Mouse (Mus musculus) 416B (cell line): ENCODE data around the gene Mesd.

Experiments used
- DNase-seq: peaks from one replicate; pipeline ENCODE4 v3.0.0; 2011; ENCODE audit warnings: low read depth

Gene Mesd

DNA sequence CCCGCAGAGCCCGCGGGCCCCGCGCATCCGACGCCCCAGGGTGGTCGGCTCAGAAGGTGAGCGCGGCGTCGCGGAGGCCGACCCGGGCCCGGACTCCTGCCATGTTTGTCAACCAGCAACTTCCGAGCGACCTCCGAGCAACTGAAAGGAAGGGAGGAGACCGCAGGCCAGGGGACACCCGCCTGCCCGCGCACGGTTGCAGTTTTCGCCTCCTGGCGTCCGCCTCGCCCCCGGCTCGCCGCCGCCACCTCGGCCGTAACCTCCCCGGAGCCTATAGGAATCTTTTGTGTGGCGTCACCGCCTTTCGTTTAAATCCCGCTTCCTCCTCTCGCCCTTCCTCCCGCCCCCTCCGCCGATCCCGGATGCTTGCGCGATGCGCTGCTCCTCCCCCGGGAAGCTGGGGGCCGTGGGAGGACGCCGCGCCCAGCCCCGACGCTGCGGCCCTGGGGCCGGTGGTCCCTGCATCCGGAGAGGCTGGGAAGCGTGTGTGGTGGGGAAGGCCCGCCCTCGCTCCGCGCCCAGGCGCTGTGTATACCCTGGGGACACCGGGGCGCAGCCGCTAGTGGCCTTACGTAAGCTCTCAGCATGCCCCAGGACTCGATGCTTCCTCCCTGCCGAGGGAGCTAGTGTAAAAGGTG is at the start of gene Mesd, which contains the start of gene Tlnrd1:
Mesd (plus strand) TSS at position 446 of the 638 bp plus-strand sequence.
Tlnrd1 (minus strand) TSS at position 285 of the 638 bp plus-strand sequence.
- peak; percentile 95 for DNase-seq

DNA sequence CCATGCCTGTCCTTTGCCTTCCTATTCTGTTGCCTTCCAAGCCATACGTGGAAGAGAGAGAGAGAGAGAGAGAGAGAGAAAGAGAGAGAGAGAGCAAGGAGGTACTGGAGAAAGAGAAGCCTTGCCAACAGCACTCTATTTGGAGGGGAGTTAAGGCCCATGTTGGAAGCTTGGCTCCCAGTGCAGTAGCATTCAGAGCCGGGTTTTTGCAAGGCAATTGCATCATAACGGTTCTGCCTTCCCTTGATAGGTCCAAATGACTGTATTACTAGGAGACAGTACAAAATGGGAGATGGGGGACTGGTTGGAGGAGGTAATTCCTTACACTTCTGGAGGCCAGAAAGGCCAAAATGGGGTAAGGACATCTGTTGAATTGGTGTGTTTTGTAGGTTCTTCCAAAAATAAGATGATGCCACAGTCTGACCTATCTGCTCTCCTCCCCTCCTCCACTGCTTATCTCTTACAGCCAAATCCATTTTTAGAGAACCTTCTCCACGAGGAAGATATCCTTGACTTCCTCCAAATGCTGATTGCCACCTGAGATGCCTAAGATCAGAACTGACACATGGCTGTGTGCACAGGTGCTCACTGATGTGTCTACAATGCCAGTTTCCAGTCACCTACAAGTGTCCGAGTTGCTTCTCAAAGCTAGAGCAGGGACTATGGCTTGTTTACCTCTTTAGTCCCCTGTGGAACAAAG is 45.6 kb upstream of the Mesd start:
- DNase-seq, result no peak

DNA sequence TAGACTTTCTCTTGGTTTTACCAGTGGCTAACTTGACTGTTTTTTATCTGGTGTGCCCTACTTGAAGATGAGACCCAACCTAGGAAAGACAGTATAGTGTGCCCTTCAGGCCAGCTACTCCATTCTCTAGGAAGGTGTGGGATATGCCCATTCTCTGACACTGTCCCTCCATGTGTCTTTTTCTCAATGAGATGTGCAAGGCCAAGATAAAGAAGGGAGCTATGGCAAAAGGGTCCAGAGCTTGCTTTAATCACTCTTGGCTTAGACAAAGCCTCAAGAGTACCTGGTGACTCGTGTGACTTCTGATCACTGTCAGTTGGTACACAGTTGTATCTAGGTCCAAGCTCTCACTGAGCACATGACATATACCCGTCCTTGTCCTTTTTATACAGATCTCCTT is 44.2 kb upstream of the Mesd start:
- no peak for DNase-seq

DNA sequence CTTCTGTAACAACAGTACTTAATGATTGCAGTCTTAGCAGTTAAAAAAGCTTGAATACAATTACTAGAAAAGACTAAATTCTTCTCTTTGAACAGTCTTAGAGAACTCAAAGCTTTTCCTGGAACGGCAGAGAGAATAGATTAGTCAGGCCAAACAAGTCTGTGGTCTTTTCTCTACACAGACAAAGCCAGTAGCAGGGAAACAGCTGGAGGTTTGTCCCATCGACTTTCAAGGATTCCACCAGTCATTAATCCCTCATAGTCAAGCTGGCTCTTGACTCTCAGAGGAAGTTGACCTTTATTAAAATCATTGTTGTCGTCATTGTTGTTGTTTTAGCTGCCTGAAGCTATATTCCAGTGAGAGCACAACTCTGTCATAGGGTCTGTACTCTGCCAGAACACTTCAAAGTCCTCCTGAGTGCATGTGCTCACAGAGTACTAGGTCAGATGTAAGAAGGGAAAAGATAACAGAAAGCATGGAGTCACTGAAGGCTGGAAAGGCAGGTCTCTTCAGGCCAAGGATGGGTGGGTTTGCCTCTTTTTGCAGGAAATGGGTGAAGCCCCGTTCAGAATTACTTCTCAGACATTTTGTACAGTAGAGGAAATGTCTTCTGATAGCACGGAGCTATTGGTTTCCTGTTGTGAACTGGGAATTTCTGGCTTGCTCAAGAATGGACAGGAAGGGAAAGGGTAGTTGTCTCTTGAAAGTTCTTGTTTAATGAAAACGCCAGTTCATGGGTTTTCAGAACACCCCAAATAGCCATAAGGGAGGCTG is 41.6 kb upstream of the Mesd start:
- no peak for DNase-seq

DNA sequence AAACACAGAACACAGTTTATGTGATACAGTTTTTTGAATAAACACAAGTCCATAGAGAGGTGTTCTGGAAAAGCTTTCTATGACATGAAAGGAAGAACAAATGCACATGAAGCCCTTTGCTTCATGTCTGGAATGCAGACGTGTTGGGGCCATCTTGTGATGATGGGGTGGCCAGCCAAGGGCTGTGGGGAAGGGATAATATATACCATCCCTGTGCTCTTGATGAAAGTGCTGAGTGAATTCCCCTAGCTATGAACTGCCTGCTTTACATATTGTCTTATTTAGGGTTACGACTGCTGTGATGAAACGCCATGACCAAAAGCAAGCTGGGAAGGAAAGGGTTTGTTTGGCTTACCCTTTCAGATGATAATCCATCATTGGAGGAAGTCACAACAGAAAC is 39.5 kb upstream of the Mesd start:
- no peak for DNase-seq

DNA sequence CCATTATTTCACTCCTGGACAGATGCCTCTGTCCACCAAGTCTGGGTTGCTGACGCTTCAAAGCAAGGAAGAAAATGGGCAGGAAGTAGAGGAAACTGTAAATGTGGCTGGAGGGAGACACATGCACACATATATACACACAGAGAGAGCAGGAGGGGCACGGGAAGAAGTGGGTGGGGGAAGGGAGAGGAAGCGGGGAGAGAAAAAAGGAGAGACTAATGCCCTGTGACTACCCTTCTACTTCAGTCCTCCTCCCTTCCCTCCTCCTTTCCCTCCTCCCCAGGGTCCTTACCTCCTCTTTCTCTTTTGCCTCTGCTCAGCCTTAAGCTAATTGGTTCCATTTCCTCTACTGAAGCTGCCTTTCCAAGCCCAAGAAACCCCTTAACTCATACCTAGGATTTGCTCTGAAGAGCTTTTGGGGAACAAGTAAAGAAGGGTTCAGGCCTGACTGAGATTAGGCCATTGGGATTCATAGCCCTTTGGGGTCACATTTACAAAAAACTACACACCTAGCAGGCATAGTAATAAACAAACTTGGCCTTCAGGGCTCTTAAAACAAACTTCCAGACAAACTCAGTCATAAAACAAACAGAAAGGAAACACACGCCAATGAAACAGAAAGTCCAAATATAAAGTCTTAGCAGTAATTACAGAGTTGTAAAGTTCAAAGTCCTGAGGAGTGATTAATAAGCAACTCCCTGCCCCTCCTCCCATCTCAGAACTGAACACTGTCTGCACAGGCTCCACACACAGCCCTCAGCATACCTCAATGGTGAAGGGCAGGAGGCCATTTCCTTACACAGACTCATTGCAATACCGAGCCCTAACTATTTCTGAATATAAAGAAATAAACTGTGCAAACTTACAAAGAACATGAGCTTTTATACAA is 36.8 kb upstream of the Mesd start:
- no peak for DNase-seq

DNA sequence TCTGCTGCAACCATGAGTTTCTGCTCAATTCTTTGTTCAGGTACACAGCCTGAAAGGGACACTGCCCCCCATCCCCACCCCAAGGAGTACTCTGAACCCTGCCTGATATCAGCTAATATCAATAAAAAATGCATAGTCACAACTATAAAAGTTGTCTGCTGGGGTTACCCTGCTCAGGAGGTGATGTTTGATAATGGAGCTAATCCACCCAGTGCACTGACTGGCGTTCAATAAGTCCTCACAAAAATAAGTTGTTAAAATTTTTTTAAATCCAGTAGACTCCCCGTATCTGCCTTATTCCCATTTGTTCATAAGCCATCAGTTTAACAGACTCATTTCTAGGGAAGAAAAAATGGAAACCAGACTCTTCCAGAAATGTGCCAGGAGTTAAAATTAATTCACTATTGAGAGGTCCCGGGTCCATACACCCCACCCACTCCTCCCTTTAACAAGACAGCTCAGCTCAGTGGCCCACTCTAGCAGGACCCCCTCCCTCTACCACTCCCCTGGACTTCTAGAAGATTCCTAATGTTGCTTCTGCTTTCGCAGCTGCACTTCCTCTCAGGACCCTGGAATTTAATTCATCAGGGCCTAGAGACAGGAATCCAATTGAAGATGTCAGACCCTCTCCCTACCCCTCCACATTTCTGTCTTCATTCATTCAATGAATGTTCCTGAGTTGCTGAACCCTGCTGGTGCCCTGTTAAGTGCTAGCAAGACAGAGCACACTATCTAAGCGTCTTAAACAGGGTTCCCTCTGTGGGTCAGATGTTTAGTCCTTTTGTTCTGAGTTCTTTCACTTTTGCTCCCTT is 32.5 kb upstream of the Mesd start:
- no peak for DNase-seq

DNA sequence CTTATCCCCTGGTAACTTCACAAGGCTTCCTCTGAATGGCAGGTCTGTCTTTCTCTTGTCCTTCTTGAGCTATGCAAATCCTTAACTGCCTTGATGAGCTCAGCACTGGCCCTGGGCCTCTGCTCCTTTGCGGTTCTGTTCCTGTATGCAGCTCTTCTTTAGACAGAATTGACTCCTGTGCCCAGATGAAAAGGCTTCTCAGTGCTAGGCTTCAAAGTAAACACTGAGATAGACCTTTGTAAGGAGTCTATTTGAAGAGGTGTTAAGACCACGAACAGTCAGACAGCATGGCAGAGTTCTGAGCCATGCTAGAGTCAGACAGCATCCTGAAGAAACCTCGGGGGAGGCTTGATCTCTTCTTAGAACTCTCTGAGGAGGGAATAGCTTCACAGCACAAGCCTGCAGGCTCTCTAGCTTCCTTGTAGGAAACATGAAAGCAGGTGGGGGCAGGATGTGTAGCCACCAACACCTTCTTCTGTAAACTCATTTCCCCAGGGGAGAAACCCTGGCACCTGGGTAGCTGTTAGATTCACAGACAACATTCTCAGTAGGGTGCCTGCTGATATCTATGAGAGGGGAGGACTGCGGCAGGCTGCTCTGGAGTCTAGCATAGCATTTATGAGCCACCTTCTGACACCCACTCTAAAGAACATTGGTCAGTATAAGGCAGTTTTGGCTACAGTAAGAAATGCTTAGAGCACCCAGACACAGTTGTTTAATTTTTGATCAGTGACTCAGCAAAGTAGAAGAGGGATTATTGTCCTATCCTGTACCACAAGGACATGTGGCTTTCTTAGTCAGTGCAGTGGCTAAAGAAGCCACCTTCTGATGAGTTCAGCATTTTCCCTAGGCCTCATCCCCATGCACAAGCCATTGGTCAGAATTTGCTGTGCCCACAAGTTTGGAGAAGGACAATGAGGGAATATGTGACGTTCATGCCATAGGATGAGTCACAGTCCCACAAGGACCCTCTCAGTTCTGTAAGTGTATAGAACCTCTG is 31.6 kb upstream of the Mesd start:
- DNase-seq, result peak; percentile 50

DNA sequence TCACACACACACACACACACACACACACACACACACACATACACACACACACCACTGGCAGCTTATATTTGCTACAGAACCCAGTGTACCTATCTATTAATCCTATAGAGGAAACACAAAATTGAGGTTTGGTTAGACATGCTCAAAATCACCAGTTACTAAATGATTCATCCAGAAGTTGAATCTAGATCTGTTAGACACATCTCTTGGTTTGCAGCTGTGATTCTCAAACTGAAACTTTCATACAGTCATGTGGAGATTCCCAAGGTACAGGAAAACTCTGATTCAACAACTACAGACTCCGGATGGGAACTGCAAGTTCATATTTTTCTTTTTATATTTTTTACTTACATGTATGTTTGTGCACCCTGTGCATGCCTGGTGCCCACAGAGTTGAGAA is 29.1 kb upstream of the Mesd start:
- DNase-seq, result no peak

DNA sequence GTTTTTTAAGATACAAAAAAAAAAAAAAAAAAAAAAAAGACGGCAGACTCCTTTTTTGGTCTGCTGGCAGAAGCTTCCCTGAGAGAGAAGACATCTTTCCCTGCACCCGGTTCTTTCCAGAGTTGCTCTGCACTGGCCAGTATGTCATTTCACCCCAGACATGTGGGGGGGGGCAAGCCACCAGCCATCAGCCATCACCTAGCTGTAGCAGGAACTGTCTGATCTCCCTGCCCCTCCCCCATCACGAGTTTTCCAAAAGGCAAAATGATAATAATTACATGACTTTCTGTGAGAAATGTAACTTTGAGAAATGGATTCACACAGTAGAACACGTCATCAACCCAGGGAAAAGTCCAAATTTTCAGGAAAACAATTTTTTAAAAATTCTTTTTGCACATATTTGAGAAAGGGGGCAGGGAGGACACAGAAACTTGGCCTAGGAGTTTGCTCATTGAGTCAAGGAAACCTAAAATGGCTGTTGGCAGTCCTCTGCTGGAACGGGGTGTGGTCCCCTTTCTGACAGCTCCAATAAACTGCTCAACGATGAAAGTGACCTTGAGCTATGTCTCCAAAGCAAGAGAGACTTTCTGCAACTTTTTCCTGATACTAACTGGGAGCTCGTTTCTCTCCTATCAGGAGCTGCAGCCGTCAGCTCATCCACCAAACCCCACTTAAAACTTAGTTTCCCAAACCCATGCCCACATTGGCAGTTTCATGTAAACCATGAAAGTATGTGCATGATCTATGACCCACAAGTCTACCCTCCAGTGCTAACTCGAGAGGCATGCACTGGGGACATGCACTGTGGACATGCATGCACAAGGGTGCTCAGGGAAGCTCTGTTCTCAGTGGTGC is 27.7 kb upstream of the Mesd start:
- DNase-seq, result no peak

DNA sequence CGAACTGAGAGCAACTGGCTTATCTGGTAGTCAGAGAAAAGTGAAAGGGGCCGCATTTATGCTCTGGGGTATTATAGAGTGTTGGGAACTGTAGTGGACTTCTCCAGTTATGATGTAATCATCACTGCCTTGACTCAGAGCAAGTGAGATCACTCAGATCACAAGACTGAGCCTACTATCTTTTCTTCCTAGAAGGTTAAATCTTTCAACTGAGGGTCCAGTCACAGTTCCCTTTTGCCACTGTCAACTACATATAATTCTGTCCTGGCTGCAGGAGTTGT is 27.1 kb upstream of the Mesd start:
- no peak for DNase-seq

DNA sequence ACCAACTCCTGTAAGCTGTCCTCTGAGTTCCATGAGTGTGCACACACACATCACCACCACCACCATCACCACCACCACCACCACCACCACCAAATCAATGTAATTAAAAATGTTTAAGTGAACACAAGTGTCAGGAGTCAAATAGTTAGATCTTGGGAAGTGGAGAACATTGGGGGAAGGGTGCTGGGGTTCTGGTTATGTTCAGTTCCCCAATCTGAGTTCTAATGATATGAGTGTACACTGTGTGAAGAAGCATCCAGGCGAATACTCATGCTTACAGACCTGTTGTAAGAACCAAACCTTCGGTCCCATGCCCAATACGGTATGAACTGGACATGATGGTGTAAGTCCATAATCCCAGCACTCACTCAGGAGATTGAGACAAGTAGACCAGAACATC is 26.3 kb upstream of the Mesd start:
- DNase-seq, result no peak

DNA sequence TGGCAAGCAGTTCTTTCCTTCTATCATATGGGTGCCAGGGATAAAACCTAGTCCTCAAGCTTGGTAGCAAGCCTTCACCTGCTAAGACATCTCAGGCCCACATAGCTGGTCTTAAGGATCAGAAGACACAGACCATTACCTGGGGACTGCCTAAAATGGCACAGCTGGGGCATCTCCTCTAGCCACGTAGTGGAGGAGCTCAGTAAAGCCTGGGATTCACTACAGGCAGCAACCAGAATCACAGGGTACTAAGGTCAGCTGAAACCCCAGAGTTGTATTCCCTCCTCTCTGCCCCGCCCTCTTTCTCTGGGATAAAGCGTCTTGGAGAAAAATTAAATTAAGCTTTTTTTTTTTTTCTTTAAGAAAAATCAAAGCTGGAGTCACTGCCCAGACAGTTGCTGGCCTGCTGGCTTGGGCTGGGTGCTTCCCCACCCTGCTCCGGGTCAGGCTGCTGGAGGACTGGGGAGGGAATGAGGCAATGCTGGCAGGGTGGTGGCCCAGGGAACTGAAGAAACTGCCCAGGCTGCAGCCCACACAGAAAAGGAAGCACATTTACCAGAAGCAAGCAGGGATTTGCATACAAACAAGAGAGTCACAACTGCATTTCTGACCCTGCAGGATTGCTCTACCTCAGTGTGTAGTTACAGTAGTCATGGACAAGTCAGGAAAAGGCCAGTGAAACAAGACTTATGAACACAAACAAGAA is 24.7 kb upstream of the Mesd start:
- no peak for DNase-seq

DNA sequence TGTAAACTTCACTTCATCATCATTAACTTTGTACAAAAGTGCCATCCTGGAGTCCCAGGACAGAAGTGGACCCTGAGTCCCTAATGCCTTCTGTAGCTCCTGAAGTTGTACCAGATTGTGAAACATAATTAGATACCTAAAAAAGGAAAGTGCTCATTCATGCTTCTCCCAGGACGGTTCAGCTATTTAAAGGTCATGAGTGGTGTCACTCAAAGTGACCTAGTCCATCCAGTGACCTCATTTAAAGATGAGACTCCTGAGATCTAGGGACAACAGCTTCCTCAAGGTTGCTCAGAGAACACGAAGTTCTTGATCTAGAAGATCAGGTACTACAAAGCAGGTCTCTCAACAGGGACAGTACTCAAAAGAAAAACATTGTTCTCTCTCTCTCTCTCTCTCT is 20.7 kb upstream of the Mesd start:
- DNase-seq, result no peak

DNA sequence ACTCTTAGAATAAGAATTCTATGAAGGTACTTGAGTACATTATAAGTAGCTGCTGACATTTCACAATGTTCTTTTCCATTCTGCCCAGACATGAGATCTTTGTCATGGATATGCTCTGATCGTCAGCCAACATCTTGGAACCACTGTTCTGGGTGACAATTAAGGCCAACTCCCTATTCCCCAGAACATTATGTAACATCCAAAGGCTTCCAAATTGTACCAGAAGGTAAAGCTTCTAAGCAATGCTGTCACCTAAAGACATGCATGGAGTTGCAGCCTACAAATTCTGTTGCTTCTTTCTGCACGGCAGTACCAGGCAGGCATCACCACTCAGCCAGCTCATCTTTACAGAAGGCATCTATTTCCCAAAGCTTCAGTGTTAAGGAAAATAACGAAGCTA is 16.1 kb upstream of the Mesd start:
- DNase-seq, result no peak

DNA sequence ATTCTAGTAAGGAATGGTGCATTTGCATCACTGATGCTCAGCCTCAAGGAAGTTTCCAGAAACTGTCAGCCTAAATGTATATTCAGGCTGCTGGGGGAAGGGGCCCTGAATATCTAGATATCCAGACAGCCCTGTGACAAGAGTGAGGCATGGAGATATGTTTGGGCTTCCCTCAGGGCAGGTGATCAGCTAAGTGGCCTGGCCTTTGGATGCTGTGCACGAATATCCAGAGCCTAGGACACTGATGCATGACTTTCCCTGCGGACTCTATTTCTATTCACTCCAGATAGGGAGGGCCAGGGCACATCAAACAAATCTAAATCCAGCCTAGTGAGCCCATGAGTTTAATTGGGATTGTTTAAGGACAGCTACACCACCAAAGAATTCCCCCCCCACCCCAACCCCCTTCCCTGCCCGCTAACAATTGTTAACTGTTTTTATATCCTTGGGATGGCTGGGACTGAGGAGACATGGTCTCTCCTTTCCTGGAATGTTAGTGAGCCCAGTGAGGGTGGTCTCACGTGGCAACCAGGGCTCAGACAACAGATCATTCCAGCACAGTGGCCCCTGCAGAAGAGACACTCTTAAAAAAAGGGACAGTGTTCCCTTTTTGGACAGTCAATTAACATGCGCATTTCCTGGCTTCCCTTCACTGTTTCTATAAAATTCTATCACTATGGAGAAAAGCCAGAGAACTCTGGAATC is 14.3 kb upstream of the Mesd start:
- no peak for DNase-seq

DNA sequence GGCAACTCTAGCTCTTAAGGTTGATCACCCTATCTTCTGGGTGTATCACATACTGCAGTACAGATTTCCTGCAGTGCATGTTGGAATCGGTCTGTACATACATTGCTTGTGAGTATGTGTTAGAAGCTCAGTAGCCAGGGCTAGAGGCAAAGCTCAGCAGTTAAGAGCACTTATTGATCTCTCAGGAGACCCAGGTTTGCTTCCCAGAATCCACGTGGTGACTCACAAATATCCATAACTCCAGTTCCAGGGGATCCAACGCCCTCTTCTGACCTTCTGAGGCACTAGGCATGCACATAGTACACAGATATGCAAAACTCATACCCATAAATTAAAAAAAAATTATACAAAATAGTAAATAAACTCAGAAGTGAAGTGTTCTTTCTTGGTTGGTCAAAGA is 7.2 kb upstream of the Mesd start:
- DNase-seq, result no peak
